Mouse (Mus musculus) stomach, postnatal 0 days (tissue): Measurements from ENCODE around the gene Krtap9-5. TPM values are rescaled to one million over a fixed set of nuclear protein-coding genes. Genes with fewer than 3 reads are reported as not detected.

Source experiments
- ATAC-seq: fragments of 200-750 bp; cut with Nextera tagmentation; 2 replicates; pipeline ENCODE4 v1.8.0; 2017; ENCODE audit not compliant: low FRiP score, low TSS enrichment
- DNase-seq: peaks from one replicate; pipeline ENCODE4 v3.0.0-alpha.2; 2016; ENCODE audit warnings: low spot score
- H3K27ac ChIP-seq: fragments of 300-500 bp; sonication (generic); replicated peaks from 2 replicates; pipeline ENCODE4 v1.5.1; 2014; ENCODE audit warnings: mild to moderate bottlenecking, control low read depth
- H3K27me3 ChIP-seq: fragments of 300-500 bp; sonication (generic); 2 replicates; pipeline ENCODE4 v1.6.1; 2014; ENCODE audit warnings: low read length; ENCODE audit not compliant: control insufficient read depth, insufficient read depth
- H3K36me3 ChIP-seq: fragments of 300-500 bp; sonication (generic); 2 replicates; pipeline ENCODE4 v1.6.1; 2014; ENCODE audit warnings: low read length, mixed read lengths; ENCODE audit not compliant: control insufficient read depth, insufficient read depth
- H3K4me1 ChIP-seq: fragments of 300-500 bp; sonication (generic); replicated peaks from 2 replicates; pipeline ENCODE4 v1.6.1; 2014; ENCODE audit warnings: antibody characterized with exemption; ENCODE audit not compliant: control insufficient read depth, insufficient read depth
- H3K4me2 ChIP-seq: fragments of 300-500 bp; sonication (generic); replicated peaks from 2 replicates; pipeline ENCODE4 v1.6.1; 2014; ENCODE audit warnings: low read depth, mild to moderate bottlenecking, control low read depth, moderate library complexity
- H3K4me3 ChIP-seq: fragments of 300-500 bp; sonication (generic); 2 replicates; pipeline ENCODE4 v1.5.1; 2014; ENCODE audit warnings: low read depth, low read length, control low read depth
- H3K9ac ChIP-seq: fragments of 300-500 bp; sonication (generic); 2 replicates; pipeline ENCODE4 v1.6.1; 2014; ENCODE audit warnings: mild to moderate bottlenecking, low read length, control low read depth, mixed read lengths
- H3K9me3 ChIP-seq: fragments of 300-500 bp; sonication (generic); 2 replicates; pipeline ENCODE4 v1.6.1; 2016; ENCODE audit warnings: low read length; ENCODE audit not compliant: control insufficient read depth
- CTCF ChIP-seq: IDR thresholded peaks from 2 replicates; pipeline ENCODE4 v1.5.1; 2016; ENCODE audit warnings: antibody characterized with exemption, low read depth, mild to moderate bottlenecking, moderate library complexity
- EP300 ChIP-seq: optimal IDR thresholded peaks from 2 replicates; pipeline ENCODE3; 2016; ENCODE audit warnings: antibody characterized with exemption
- WGBS: fragments of 180-500 bp; shearing (Covaris S2); extraction: QIAGEN DNeasy Blood & Tissue Kit; methylation state at CpG from one replicate; pipeline ENCODE4 v1.1.7; 2014; 5-methylcytosine and 5-hydroxymethylcytosine counted together
- polyA plus RNA-seq: library from polyadenylated mRNA; unstranded; fragments of >200 nt; fragmentation: Nextera tagmentation; extraction: Ambion mirVana; gene quantifications from 2 replicates; pipeline ENCODE4 v1.2.1, GENCODE M21; 2015

Krtap9-5 gene
- polyA plus RNA-seq, 1 experiment from 2014 or later: not detected

- no peak for ATAC-seq
- H3K4me1 ChIP-seq: no peaks in the 10 kb centered on the region
- H3K9me3 ChIP-seq: no peaks in the 10 kb centered on the region
- DNase-seq: no peak
- no peaks in the 10 kb centered on the region for H3K27me3 ChIP-seq
- no peak overlapping the region for H3K4me2 ChIP-seq
- H3K36me3 ChIP-seq: no peaks in the 10 kb centered on the region
- no peak overlapping the region for H3K27ac ChIP-seq
- no peak overlapping the region for H3K9ac ChIP-seq
- H3K4me3 ChIP-seq: no peak overlapping the region
- TF ChIP-seq EP300 (no peak), CTCF (no peak)
- 96% methylated on average over 3 of the region's 3 CpGs for WGBS
These were observed 40.3 kb downstream of the Krtap9-5 start for GRCm38 (mm10) chr11:99988530-99988929.

GRCm38 (mm10) chr11:99989881-99990405 lies 41.7 kb downstream of the Krtap9-5 start:
- Histone ChIP-seq H3K4me1 (no peaks in the 10 kb centered on the region), H3K9ac (no peak overlapping the region), H3K4me3 (no peak overlapping the region), H3K27me3 (no peaks in the 10 kb centered on the region), H3K27ac (no peak overlapping the region), H3K36me3 (no peaks in the 10 kb centered on the region), H3K9me3 (no peaks in the 10 kb centered on the region), H3K4me2 (no peak overlapping the region)
- 84% methylated on average over 6 of the region's 6 CpGs for WGBS
- TF ChIP-seq EP300 (no peak), CTCF (no peak)
- ATAC-seq (no peak), DNase-seq (no peak)

- Histone ChIP-seq H3K4me2 (no peak overlapping the region), H3K4me3 (no peak overlapping the region), H3K9me3 (no peaks in the 10 kb centered on the region), H3K27ac (no peak overlapping the region), H3K4me1 (no peaks in the 10 kb centered on the region), H3K9ac (no peak overlapping the region), H3K27me3 (no peaks in the 10 kb centered on the region), H3K36me3 (no peaks in the 10 kb centered on the region)
- 73% methylated on average over 3 of the region's 3 CpGs for WGBS
- DNase-seq (no peak), ATAC-seq (no peak)
- TF ChIP-seq EP300 (no peak), CTCF (no peak)
These were observed 42.3 kb downstream of the Krtap9-5 start for GRCm38 (mm10) chr11:99990571-99990970.

GRCm38 (mm10) chr11:99993620-99994383 lies 45.5 kb downstream of the Krtap9-5 start, which contains the start of gene Krtap17-1:
Gene Krtap17-1, minus strand, starts transcription at chr11:99993994.
- Histone ChIP-seq H3K4me2 (no peak within 1 kb of the TSS), H3K27me3 (no peaks in the 10 kb centered on the region), H3K36me3 (no peaks in the 10 kb centered on the region), H3K4me3 (no peak within 1 kb of the TSS), H3K4me1 (no peaks in the 10 kb centered on the region), H3K9ac (no peak within 1 kb of the TSS), H3K9me3 (no peaks in the 10 kb centered on the region), H3K27ac (no peak within 1 kb of the TSS)
- 11% methylated on average over 22 of the region's 26 CpGs for WGBS
- no peak for ATAC-seq
- no peak for DNase-seq
- no peak for TF ChIP-seq CTCF
- TF ChIP-seq EP300: no peak

- WGBS: 21% methylated on average over 4 of the region's 4 CpGs
- Histone ChIP-seq H3K9me3 (no peaks in the 10 kb centered on the region), H3K27me3 (no peaks in the 10 kb centered on the region), H3K27ac (no peak overlapping the region), H3K36me3 (no peaks in the 10 kb centered on the region), H3K4me3 (no peak overlapping the region), H3K4me1 (no peaks in the 10 kb centered on the region), H3K4me2 (no peak overlapping the region), H3K9ac (no peak overlapping the region)
- DNase-seq (no peak), ATAC-seq (no peak)
- TF ChIP-seq CTCF (no peak), EP300 (no peak)
These were observed 46.0 kb downstream of the Krtap9-5 start for GRCm38 (mm10) chr11:99994384-99994661.

- Histone ChIP-seq H3K27ac (no peak overlapping the region), H3K9me3 (no peaks in the 10 kb centered on the region), H3K4me3 (no peak overlapping the region), H3K4me1 (no peaks in the 10 kb centered on the region), H3K4me2 (no peak overlapping the region), H3K36me3 (no peaks in the 10 kb centered on the region), H3K27me3 (no peaks in the 10 kb centered on the region), H3K9ac (no peak overlapping the region)
- no peak for ATAC-seq
- DNase-seq: no peak
- TF ChIP-seq CTCF: no peak
- 84% methylated on average over 7 of the region's 7 CpGs for WGBS
These were observed 50.8 kb downstream of the Krtap9-5 start for GRCm38 (mm10) chr11:99999091-99999490.

Other genes with a start within 250 kb of the Krtap9-5 start
- not detected in 2 replicates for gene Gm14180, start 214.2 kb upstream of the Krtap9-5 start, polyA plus RNA-seq
- not detected in 2 replicates for gene Gm11595, start 175.6 kb upstream of the Krtap9-5 start, polyA plus RNA-seq
- gene Krtap4-8, start 167.8 kb upstream of the Krtap9-5 start, polyA plus RNA-seq: not detected in 2 replicates
- not detected in 2 replicates for gene Krtap4-9, start 163.3 kb upstream of the Krtap9-5 start, polyA plus RNA-seq
- gene Gm11596, start 155.0 kb upstream of the Krtap9-5 start, polyA plus RNA-seq: not detected in 2 replicates
- not detected in 2 replicates for gene Gm11569, start 149.5 kb upstream of the Krtap9-5 start, polyA plus RNA-seq
- gene Gm11554, start 144.0 kb upstream of the Krtap9-5 start, polyA plus RNA-seq: not detected in 2 replicates
- not detected in 2 replicates for gene Krtap4-13, start 138.6 kb upstream of the Krtap9-5 start, polyA plus RNA-seq
- not detected in 2 replicates for gene Gm11564, start 132.8 kb upstream of the Krtap9-5 start, polyA plus RNA-seq
- not detected in 2 replicates for gene 2300003K06Rik, start 110.4 kb upstream of the Krtap9-5 start, polyA plus RNA-seq
- gene Krtap4-16, start 96.9 kb upstream of the Krtap9-5 start, polyA plus RNA-seq: not detected in 2 replicates
- gene Gm11568, start 90.6 kb upstream of the Krtap9-5 start, polyA plus RNA-seq: not detected in 2 replicates
- not detected in 2 replicates for gene Gm11559, start 84.0 kb upstream of the Krtap9-5 start, polyA plus RNA-seq
- not detected in 2 replicates for gene Krtap9-1, start 75.1 kb upstream of the Krtap9-5 start, polyA plus RNA-seq
- gene Gm11567, start 69.3 kb upstream of the Krtap9-5 start, polyA plus RNA-seq: not detected in 2 replicates
- not detected in 2 replicates for gene Krtap31-1, start 40.6 kb upstream of the Krtap9-5 start, polyA plus RNA-seq
- gene Gm11565, start 33.7 kb upstream of the Krtap9-5 start, polyA plus RNA-seq: not detected in 2 replicates
- not detected in 2 replicates for gene Krtap31-2, start 12.2 kb upstream of the Krtap9-5 start, polyA plus RNA-seq
- not detected in 2 replicates for gene Krtap29-1, start 30.6 kb downstream of the Krtap9-5 start, polyA plus RNA-seq
- gene Krtap16-1, start 38.1 kb downstream of the Krtap9-5 start, polyA plus RNA-seq: 0.10 TPM in 1 of 2 replicates, not detected in the other
- gene Krtap17-1, start 45.5 kb downstream of the Krtap9-5 start, polyA plus RNA-seq: 0.25 and 0.27 TPM in 2 replicates
- gene Krt33a, start 67.7 kb downstream of the Krtap9-5 start, polyA plus RNA-seq: 0.05 and 0.17 TPM in 2 replicates
- gene Krt33b, start 81.4 kb downstream of the Krtap9-5 start, polyA plus RNA-seq: 0.06 TPM in 1 of 2 replicates, not detected in the other
- 0.99 and 1.0 TPM in 2 replicates for gene Krt34, start 93.1 kb downstream of the Krtap9-5 start, polyA plus RNA-seq
- not detected in 2 replicates for gene Krt31, start 102.1 kb downstream of the Krtap9-5 start, polyA plus RNA-seq
- 0.59 and 0.65 TPM in 2 replicates for gene Krt32, start 139.8 kb downstream of the Krtap9-5 start, polyA plus RNA-seq
- gene Krt35, start 147.8 kb downstream of the Krtap9-5 start, polyA plus RNA-seq: 0.21 and 0.33 TPM in 2 replicates
- 0.30 and 0.48 TPM in 2 replicates for gene Krt36, start 157.2 kb downstream of the Krtap9-5 start, polyA plus RNA-seq
- gene Krt13, start 173.1 kb downstream of the Krtap9-5 start, polyA plus RNA-seq: 2,802 and 3,195 TPM in 2 replicates
- gene Krt15, start 187.5 kb downstream of the Krtap9-5 start, polyA plus RNA-seq: 758 and 921 TPM in 2 replicates
- 1,512 and 1,618 TPM in 2 replicates for gene Krt19, start 200.2 kb downstream of the Krtap9-5 start, polyA plus RNA-seq
- 0.04 TPM in 1 of 2 replicates, not detected in the other for gene Krt9, start 244.8 kb downstream of the Krtap9-5 start, polyA plus RNA-seq